Mouse (Mus musculus) heart, adult 8-10 months (tissue): ENCODE data around the gene Pak6. TPM values are rescaled to one million over a fixed set of nuclear protein-coding genes. Genes with fewer than 3 reads are reported as not detected.

Experiments
- DNase-seq: peaks from one replicate; pipeline ENCODE4 v3.0.0; 2022; ENCODE audit warnings: low spot score
- total RNA-seq, 4 experiments: library from RNA; stranded (reverse); gene quantifications; 2 replicates each; pipeline ENCODE4 v1.2.4; 2022

The Pak6 gene
- total RNA-seq, 4 experiments from 2014 or later = 7.5 to 13.4 (median 11.4) TPM

DNA sequence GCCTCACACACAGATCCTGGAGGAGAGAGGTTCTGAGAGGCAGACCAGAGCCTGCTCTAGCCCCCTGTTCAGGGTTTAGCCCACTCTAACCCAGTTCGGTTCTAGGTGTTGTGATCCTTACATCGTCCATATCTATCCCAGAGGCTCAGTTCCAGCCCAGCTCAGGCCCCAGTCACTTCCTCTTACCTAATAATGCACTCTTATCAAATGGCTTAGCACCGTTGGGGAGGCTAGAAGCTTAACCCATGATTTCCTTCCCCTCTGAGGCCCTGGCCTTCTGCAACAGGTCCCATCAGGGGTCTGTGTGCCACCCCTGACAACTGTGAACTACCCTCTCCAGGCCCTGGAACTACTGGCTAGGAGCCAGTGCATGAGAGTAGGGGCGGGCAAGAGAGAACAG is 66.1 kb downstream of the Pak6 start:
- DNase-seq = no peak

GRCm38 (mm10) chr2:118729816-118730621 is 66.9 kb downstream of the Pak6 start:
- no peak for DNase-seq

DNA sequence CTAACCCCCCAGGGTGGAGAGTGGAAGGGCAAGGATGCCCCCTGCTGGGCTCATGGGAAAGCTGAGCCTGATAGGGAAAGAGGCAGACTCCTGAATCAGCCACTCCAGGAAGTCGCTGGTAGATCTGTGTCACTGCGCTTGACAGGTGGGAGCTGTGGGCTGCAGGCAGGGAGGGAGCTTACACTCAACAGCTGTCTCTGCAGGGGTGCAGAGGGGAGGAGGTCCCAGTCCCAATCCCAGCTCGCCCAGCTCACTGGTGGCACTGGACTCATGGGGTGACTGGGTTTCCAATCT is 67.5 kb downstream of the Pak6 start:
- no peak for DNase-seq

DNA sequence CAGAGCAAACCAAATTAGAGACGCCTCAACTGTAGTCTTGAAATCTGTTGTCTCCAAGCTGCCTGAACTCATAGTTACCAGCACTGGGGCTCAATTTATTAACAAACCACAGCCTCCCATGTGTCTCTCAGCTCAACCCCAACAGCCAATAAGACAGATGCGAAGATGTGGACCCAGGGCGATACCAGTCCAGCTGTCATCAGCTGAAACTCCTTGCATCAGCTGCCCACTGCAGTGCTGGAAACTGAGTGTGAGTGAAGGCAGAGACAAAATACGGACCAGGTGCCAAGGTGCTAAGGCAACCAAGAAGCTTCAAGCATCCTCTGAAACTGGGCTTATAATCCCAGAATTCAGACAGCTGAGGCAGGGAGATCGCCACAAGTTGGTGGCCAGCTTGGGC is 68.9 kb downstream of the Pak6 start:
- DNase-seq = no peak

GRCm38 (mm10) chr2:118733341-118733740 is 70.2 kb downstream of the Pak6 start:
- DNase-seq = no peak

DNA sequence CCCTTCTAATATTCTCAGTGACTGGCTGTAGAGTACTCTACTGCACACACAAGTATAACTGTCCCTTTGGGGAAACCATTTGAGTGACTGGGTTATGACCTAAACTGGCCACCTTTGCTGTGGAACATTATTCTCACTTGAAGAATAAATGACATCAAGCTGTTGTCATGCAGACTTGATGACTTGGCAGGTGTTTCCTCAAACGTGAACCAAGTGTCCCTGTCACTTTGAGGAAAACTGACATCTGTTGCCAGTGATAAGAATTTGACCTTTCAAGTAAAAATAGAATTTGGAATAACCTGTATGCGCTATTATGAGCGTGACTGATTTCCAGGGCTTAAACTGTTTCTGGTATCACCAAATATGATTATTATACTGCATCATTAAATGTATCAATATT is 77.2 kb downstream of the Pak6 start:
- no peak for DNase-seq

DNA sequence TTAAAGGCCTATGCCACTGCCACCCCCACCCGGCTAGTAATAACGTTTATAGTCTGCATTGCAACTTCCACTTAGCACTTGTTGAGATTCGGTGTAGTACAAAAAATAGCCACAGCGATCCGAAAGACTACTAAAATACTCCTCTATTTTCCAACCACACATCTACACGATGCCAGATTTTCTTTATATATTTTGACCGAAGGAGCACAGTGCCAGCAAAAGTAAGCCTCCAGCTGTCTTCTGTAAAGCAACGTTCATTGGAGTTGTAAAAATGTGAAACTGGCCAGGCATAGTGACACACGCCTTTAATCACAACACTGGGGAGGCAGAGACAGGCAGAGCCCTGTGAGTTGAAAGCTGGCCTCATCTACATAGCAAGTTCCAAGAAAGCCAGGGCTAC is 78.1 kb downstream of the Pak6 start:
- DNase-seq = no peak

DNA sequence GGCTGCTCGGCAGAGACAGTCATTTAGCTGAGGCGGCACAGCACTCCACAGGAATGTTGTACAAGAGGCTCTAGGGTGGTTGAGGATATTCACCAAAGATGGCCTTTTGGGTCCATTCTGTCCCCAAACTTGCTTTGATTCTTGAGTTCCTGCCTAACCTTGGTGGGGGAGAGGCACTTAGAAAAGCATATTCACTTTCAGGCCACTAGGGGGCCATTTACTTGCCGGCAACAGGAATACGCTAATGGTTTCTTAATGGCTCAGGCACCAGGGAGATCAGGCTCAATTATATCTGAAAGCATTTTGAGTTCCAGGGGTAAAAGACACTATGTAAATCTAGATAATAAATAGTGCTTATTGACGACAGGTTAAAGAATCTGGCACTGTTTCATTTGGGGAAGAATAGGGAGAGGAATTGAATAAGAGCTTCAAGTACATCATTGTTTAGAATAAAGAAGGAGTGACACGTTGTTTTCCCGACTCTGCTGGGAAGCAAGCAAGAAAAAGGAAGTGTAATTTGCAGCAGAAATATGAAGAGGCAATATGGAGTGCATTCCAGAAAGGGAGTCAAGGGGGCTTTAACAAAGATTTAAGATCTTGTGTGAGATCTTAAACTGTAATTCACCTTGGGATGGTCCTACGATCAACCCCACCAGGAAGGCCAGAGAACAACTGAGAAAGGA is 80.3 kb downstream of the Pak6 start:
- DNase-seq = no peak

DNA sequence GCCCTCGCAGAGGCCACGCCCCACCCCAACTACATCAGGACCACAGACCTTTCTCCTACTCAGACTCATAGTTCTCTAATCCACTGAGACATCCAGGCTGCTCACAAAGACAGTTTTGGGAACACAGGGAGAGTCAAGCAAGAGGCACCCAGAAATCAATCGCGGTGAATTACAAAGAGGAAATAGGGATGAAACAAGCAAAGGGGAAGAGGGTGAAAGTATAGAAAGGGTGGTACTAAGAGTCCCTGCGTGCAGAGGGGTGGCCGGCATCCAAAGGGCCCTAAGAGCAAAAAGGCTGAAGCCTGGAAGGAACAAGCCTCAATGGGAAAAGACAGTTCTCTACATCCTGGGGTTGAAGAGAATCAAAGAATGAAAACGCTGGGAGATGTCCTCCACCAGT is 81.5 kb downstream of the Pak6 start:
- no peak for DNase-seq

- DNase-seq = peak; percentile 93
Measured at GRCm38 (mm10) chr2:118745232-118745884, 82.3 kb downstream of the Pak6 start, which contains the start of gene Inafm2. Inafm2 (plus strand) TSS chr2:118745758.

DNA sequence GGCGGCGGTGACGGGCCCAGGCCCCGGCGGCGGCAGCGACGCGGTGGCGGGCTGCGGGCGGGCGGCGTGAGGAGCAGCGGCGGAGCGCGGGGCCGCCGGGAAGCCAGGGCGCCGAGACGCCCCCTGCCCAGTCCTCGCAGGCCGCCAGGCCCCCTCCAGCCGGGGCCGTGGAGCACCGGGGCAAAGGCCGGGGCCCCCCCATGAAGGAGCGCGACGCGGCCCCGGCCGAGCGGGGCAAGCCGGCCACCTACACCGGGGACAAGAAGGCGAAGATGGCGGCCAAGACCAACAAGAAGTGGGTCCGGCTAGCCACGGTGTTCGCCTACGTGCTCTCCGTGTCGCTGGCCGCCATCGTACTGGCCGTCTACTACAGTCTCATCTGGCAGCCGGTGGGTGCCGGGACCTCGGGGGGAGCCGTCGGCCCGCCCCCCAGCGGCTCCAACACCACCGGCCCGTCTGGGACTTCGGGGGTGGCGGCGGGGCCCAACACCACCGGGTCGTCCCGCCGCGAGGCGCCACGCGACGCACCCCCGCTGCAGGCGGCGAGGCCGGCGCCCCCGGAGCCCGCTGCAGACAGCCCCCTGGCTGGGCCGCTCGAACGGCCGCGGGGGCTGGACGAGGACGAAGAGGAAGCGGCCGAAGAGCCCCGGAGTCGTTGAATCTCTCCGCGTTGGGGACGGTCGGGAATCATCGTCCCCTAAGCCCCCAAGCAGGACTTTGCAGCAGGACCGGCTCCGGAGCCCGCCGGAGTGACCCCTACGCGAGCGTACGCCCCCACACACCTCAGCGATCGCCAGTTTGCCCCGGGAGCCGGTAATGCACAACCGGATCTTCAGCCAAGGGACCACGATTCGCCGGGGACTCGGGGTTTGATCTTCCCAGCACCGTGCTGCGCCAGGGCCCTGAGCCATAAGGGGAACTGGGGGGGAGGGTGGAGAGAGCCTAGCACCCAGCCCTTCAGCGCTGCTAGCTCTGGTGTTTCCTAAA is 83.1 kb downstream of the Pak6 start:
- no peak for DNase-seq

DNA sequence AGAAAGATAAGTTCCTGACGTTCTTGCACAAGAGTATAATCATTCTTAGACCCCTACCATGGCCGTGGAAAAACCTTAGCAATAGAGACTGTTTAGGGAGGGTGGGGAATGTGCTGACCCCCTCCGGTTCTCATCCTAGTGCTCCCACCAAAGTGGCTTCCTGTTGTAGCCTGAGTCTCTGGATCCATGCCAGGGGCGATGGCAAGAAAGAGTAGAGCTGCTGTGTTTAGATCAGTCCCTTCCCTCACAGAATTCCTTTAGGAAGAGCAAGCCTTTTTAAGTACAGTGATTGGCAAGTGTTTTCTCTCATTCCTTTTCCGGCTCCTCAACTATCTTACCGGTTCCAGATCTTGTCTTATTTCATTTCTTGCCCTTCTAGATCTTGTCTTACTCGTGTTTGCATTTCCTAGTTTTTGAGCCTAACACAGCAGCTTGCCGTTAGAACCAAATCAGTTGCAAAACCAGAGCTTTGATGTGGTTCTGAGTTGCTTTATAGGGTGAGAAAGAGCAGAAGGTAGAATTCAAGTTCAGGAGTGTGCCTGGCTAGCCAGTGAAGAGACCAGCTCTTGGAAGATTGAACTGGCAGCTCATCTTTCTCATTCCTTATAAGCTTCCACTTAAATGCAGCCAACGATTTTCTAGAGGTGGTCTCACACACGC is 84.3 kb downstream of the Pak6 start:
- no peak for DNase-seq

Other genes with a start within 250 kb of the Pak6 start
- gene Srp14, start 183.6 kb upstream of the Pak6 start, total RNA-seq = 100 to 1,000 TPM; 124 to 135 (median 133) TPM
- gene Bmf, start 113.6 kb upstream of the Pak6 start, total RNA-seq = 1 to 10 TPM; 2.8 to 9.8 (median 7.7) TPM
- under 1 TPM; 0.56 to 0.94 (median 0.60) TPM for gene Bub1b, start 65.1 kb upstream of the Pak6 start, total RNA-seq
- gene Ankrd63, start 40.7 kb downstream of the Pak6 start, total RNA-seq = 1 to 10 TPM; 1.0 to 3.1 (median 1.7) TPM
- 1 to 10 TPM; 2.2 to 3.3 (median 2.5) TPM for gene Plcb2, start 65.1 kb downstream of the Pak6 start, total RNA-seq
- gene Inafm2, start 82.5 kb downstream of the Pak6 start, total RNA-seq = 10 to 100 TPM; 33.0 to 45.2 (median 33.9) TPM
- gene Ccdc9b, start 99.4 kb downstream of the Pak6 start, total RNA-seq = 10 to 100 TPM; 24.6 to 38.6 (median 29.6) TPM
- not detected for gene Phgr1, start 109.5 kb downstream of the Pak6 start, total RNA-seq
- under 1 TPM in 3 of 4 experiments, not detected in 1; 0.09 to 0.14 (median 0.09) TPM for gene Disp2, start 116.4 kb downstream of the Pak6 start, total RNA-seq
- 1 to 10 TPM in 2 of 4 experiments, under 1 TPM in 2; 0.22 to 1.1 (median 0.79) TPM for gene Knstrn, start 150.7 kb downstream of the Pak6 start, total RNA-seq
- gene Ivd, start 198.7 kb downstream of the Pak6 start, total RNA-seq = 100 to 1,000 TPM; 383 to 490 (median 481) TPM
- 10 to 100 TPM; 14.0 to 21.2 (median 15.9) TPM for gene Bahd1, start 237.1 kb downstream of the Pak6 start, total RNA-seq